28 mouse cellular contexts compared by ENCODE assay signal in genomic region chr10:8444052-8444451, GRCm38 (mm10).
DNase-seq lines count a peak whose midpoint lies in the region; ATAC-seq and TF ChIP-seq lines count a peak whose summit lies in the region.
"Had no signal": no experiment of that assay in that cellular context is flagged by ENCODE, and none has a peak within 500 bp of the region (broad histone marks: within the 10 kb centered on the region; RNA-seq: fewer than 3 reads in every experiment).

No protein-coding gene starts in this region.

- WGBS in heart, embryonic 11.5 days (ENCODE audit: insufficient replicate concordance), result 74% methylated on average over 5 of the region's 5 CpGs
- WGBS in kidney, embryonic 16.5 days, result 23% methylated on average over 5 of the region's 5 CpGs
- WGBS in limb, embryonic 11.5 days, result 13% methylated on average over 5 of the region's 5 CpGs
- 19% methylated on average over 5 of the region's 5 CpGs for WGBS in limb, embryonic 14.5 days
- 87% methylated on average over 5 of the region's 5 CpGs for WGBS in midbrain, postnatal 0 days

- H3K4me1 ChIP-seq in heart, embryonic 11.5 days (ENCODE audit: control insufficient read depth, insufficient read depth, low read length), result no peaks in the 10 kb centered on the region
- H3K4me1 ChIP-seq in kidney, embryonic 16.5 days (ENCODE audit: insufficient read depth, low read length), result peaks cover 8% of the 10 kb centered on the region; the same call in 1 of the 2 replicates
- H3K4me1 ChIP-seq in limb, embryonic 11.5 days (ENCODE audit: control insufficient read depth, insufficient read depth, low read length), result peaks cover 3% of the 10 kb centered on the region; the same call in 1 of the 2 replicates
- peaks cover 25% of the 10 kb centered on the region for H3K4me1 ChIP-seq in limb, embryonic 14.5 days (ENCODE audit: control insufficient read depth, insufficient read depth, low read length)
- no peaks in the 10 kb centered on the region for H3K4me1 ChIP-seq in midbrain, postnatal 0 days (ENCODE audit: insufficient read depth, low read length)
- H3K4me1 ChIP-seq: embryonic facial prominence, embryonic 10.5 days; forebrain, embryonic 12.5 days; heart, embryonic 12.5 days; heart, embryonic 15.5 days had no signal

- no peak overlapping the region for H3K4me2 ChIP-seq in heart, embryonic 11.5 days
- no peak overlapping the region for H3K4me2 ChIP-seq in kidney, embryonic 16.5 days (replicated peaks; ENCODE audit: low read depth, low read length)
- no peak overlapping the region for H3K4me2 ChIP-seq in limb, embryonic 11.5 days (ENCODE audit: low read depth, severe bottlenecking)
- no peak overlapping the region for H3K4me2 ChIP-seq in limb, embryonic 14.5 days (replicated peaks; ENCODE audit: low read depth, low read length, severe bottlenecking)
- H3K4me2 ChIP-seq in midbrain, postnatal 0 days (ENCODE audit: low read depth, low read length, poor library complexity, severe bottlenecking), result no peak overlapping the region
- H3K4me2 ChIP-seq: embryonic facial prominence, embryonic 13.5 days; forebrain, embryonic 12.5 days; forebrain, embryonic 15.5 days; heart, embryonic 12.5 days; heart, embryonic 15.5 days; hindbrain, embryonic 14.5 days had no signal

- TF ChIP-seq CTCF in midbrain, postnatal 0 days (IDR thresholded peaks at IDR 0.05), result no peak

- intact Hi-C loops in heart, postnatal 36 days (cut with DNase I), result no loop called here

- no peak for TF ChIP-seq POLR2A in limb, embryonic 14.5 days (IDR thresholded peaks at IDR 0.05; ENCODE audit: borderline replicate concordance, extremely low read depth, insufficient read depth, insufficient read length)

- ATAC-seq in heart, embryonic 11.5 days (replicated peaks; ENCODE audit: insufficient number of reproducible peaks, low FRiP score, low TSS enrichment), result no peak
- ATAC-seq in kidney, embryonic 16.5 days (ENCODE audit: low FRiP score, low TSS enrichment), result peak; percentile 49; the same call in 1 of the 2 replicates
- ATAC-seq in limb, embryonic 11.5 days (ENCODE audit: insufficient number of reproducible peaks, low FRiP score, low TSS enrichment, low read depth), result peak; percentile 73
- ATAC-seq in limb, embryonic 14.5 days (ENCODE audit: low FRiP score, low read depth), result peak; percentile 30; the same call in 1 of the 2 replicates
- ATAC-seq in midbrain, postnatal 0 days (ENCODE audit: low FRiP score), result no peak
- ATAC-seq: forebrain, embryonic 15.5 days; hindbrain, postnatal 0 days had no signal

- no peak overlapping the region for H3K27ac ChIP-seq in heart, embryonic 11.5 days (ENCODE audit: low read depth, low read length)
- no peak overlapping the region for H3K27ac ChIP-seq in kidney, embryonic 16.5 days (ENCODE audit: low read length)
- no peak overlapping the region for H3K27ac ChIP-seq in limb, embryonic 11.5 days (replicated peaks; ENCODE audit: low read depth, low read length)
- H3K27ac ChIP-seq in limb, embryonic 14.5 days (replicated peaks; ENCODE audit: low read depth, low read length), result no peak overlapping the region
- H3K27ac ChIP-seq in midbrain, postnatal 0 days (ENCODE audit: low read depth, low read length), result no peak overlapping the region
- H3K27ac ChIP-seq: embryonic facial prominence, embryonic 10.5 days; embryonic facial prominence, embryonic 13.5 days; forebrain, embryonic 12.5 days; forebrain, embryonic 15.5 days; heart, embryonic 15.5 days; hindbrain, embryonic 14.5 days; hindbrain, postnatal 0 days had no signal

- no peak overlapping the region for H3K4me3 ChIP-seq in heart, embryonic 11.5 days (ENCODE audit: low read depth, low read length)
- H3K4me3 ChIP-seq in kidney, embryonic 16.5 days (ENCODE audit: low read length), result no peak overlapping the region
- H3K4me3 ChIP-seq in limb, embryonic 11.5 days (ENCODE audit: low read depth, low read length), result no peak overlapping the region
- no peak overlapping the region for H3K4me3 ChIP-seq in limb, embryonic 14.5 days (replicated peaks; ENCODE audit: low read length)
- no peak overlapping the region for H3K4me3 ChIP-seq in midbrain, postnatal 0 days (ENCODE audit: low read depth, low read length)
- H3K4me3 ChIP-seq: embryonic facial prominence, embryonic 10.5 days; embryonic facial prominence, embryonic 13.5 days; erythroblast, embryonic 14.5 days; forebrain, embryonic 12.5 days; forebrain, embryonic 15.5 days; heart, embryonic 12.5 days; heart, embryonic 15.5 days had no signal

- peak; percentile 28 for DNase-seq in heart, adult 11 months
- DNase-seq in kidney, adult 8-10 months, result no peak
- DNase-seq in limb, embryonic 11.5 days (ENCODE audit: low spot score), result peak; percentile 45
- no peak for DNase-seq in limb, embryonic 14.5 days (ENCODE audit: low spot score)
- DNase-seq in midbrain, postnatal 0 days (ENCODE audit: low spot score), result no peak
- DNase-seq in heart, postnatal 36 days, result no peak
- DNase-seq: adrenal gland, postnatal 10 days; adrenal gland, postnatal 36 days; cerebellum, adult 11 months; cerebellum, adult 2 months; cerebellum, adult 9-11 months; cerebellum, postnatal 25 days; embryo, embryonic 11 days; gastrocnemius, postnatal 10 days; gastrocnemius, postnatal 36 days; heart, postnatal 10 days; heart, postnatal 4 days had no signal

- no peaks in the 10 kb centered on the region for H3K9me3 ChIP-seq in heart, embryonic 11.5 days (replicated peaks; ENCODE audit: control insufficient read depth, low read length)
- no peaks in the 10 kb centered on the region for H3K9me3 ChIP-seq in kidney, embryonic 16.5 days (ENCODE audit: low read length)
- no peaks in the 10 kb centered on the region for H3K9me3 ChIP-seq in limb, embryonic 11.5 days (ENCODE audit: control insufficient read depth, low read length)
- H3K9me3 ChIP-seq in limb, embryonic 14.5 days (ENCODE audit: control insufficient read depth, low read length), result no peaks in the 10 kb centered on the region
- H3K9me3 ChIP-seq in midbrain, postnatal 0 days (ENCODE audit: low read length), result no peaks in the 10 kb centered on the region
- H3K9me3 ChIP-seq: embryonic facial prominence, embryonic 10.5 days; embryonic facial prominence, embryonic 13.5 days; forebrain, embryonic 12.5 days; forebrain, embryonic 15.5 days; heart, embryonic 12.5 days; heart, embryonic 15.5 days had no signal

- H3K9ac ChIP-seq in heart, embryonic 11.5 days (ENCODE audit: low read depth, low read length), result no peak overlapping the region
- H3K9ac ChIP-seq in kidney, embryonic 16.5 days (replicated peaks; ENCODE audit: low read length), result no peak overlapping the region
- no peak overlapping the region for H3K9ac ChIP-seq in limb, embryonic 11.5 days (ENCODE audit: low read length)
- H3K9ac ChIP-seq in limb, embryonic 14.5 days (ENCODE audit: low read depth, low read length, severe bottlenecking), result no peak overlapping the region
- no peak overlapping the region for H3K9ac ChIP-seq in midbrain, postnatal 0 days (replicated peaks; ENCODE audit: low read length, poor library complexity, severe bottlenecking)
- H3K9ac ChIP-seq: forebrain, embryonic 12.5 days; forebrain, embryonic 15.5 days; heart, embryonic 12.5 days; heart, embryonic 15.5 days; hindbrain, embryonic 14.5 days had no signal

- no peaks in the 10 kb centered on the region for H3K36me3 ChIP-seq in heart, embryonic 11.5 days (ENCODE audit: control insufficient read depth, insufficient read depth, low read length)
- H3K36me3 ChIP-seq in kidney, embryonic 16.5 days (ENCODE audit: insufficient read depth, low read length), result no peaks in the 10 kb centered on the region
- H3K36me3 ChIP-seq in limb, embryonic 11.5 days (ENCODE audit: control insufficient read depth, insufficient read depth, low read length), result no peaks in the 10 kb centered on the region
- no peaks in the 10 kb centered on the region for H3K36me3 ChIP-seq in limb, embryonic 14.5 days (ENCODE audit: control insufficient read depth, insufficient read depth, low read length)
- no peaks in the 10 kb centered on the region for H3K36me3 ChIP-seq in midbrain, postnatal 0 days (ENCODE audit: insufficient read depth, low read length)
- H3K36me3 ChIP-seq: embryonic facial prominence, embryonic 10.5 days; embryonic facial prominence, embryonic 13.5 days; forebrain, embryonic 12.5 days; forebrain, embryonic 15.5 days; heart, embryonic 12.5 days; heart, embryonic 15.5 days had no signal

- no peaks in the 10 kb centered on the region for H3K27me3 ChIP-seq in heart, embryonic 11.5 days (ENCODE audit: control insufficient read depth, insufficient read depth, low read length)
- H3K27me3 ChIP-seq in kidney, embryonic 16.5 days (ENCODE audit: insufficient read depth, low read length), result no peaks in the 10 kb centered on the region
- no peaks in the 10 kb centered on the region for H3K27me3 ChIP-seq in limb, embryonic 11.5 days (ENCODE audit: control insufficient read depth, insufficient read depth, low read length)
- H3K27me3 ChIP-seq in limb, embryonic 14.5 days (ENCODE audit: control insufficient read depth, insufficient read depth, low read length), result no peaks in the 10 kb centered on the region
- no peaks in the 10 kb centered on the region for H3K27me3 ChIP-seq in midbrain, postnatal 0 days (ENCODE audit: insufficient read depth, low read length)
- H3K27me3 ChIP-seq: embryonic facial prominence, embryonic 13.5 days; forebrain, embryonic 12.5 days; forebrain, embryonic 15.5 days; heart, embryonic 12.5 days; heart, embryonic 15.5 days had no signal

Comparison
In these comparisons a context has a peak if more than half of its experiments do, and no peak if none do; other contexts are left out.
1. DNase-seq: peak in heart, adult 11 months (single experiment) and limb, embryonic 11.5 days (single experiment); none in kidney, adult 8-10 months (0 of 2), limb, embryonic 14.5 days (single experiment), midbrain, postnatal 0 days (single experiment) and heart, postnatal 36 days (0 of 2).
2. ATAC-seq: peak in kidney, embryonic 16.5 days (single experiment), limb, embryonic 11.5 days (single experiment) and limb, embryonic 14.5 days (single experiment); none in heart, embryonic 11.5 days (single experiment) and midbrain, postnatal 0 days (single experiment).